Mouse (Mus musculus) heart, embryonic 11.5 days (tissue): ENCODE measurements at regions not wholly inside any gene's neighbourhood (a gene's known extent, or its start where the extent isn't known, plus 50 kb on each side); places are given as distances from the start of the nearest gene placed in this dataset.

ENCODE experiments used
- ATAC-seq: fragments of 200-750 bp; cut with Nextera tagmentation; replicated peaks from 2 replicates; pipeline ENCODE4 v1.8.0; 2017; ENCODE audit warnings: moderate library complexity; ENCODE audit not compliant: insufficient number of reproducible peaks, low FRiP score, low TSS enrichment
- H3K27ac ChIP-seq: fragments of 300-500 bp; sonication (generic); 2 replicates; pipeline ENCODE4 v1.5.1; 2014; ENCODE audit warnings: mild to moderate bottlenecking, low read depth, low read length
- H3K27me3 ChIP-seq: fragments of 300-500 bp; sonication (generic); 2 replicates; pipeline ENCODE4 v1.6.1; 2014; ENCODE audit warnings: mild to moderate bottlenecking, low read length, mixed read lengths; ENCODE audit not compliant: control insufficient read depth, insufficient read depth
- H3K36me3 ChIP-seq: fragments of 300-500 bp; sonication (generic); 2 replicates; pipeline ENCODE4 v1.6.1; 2014; ENCODE audit warnings: mild to moderate bottlenecking, low read length, moderate library complexity, mixed read lengths; ENCODE audit not compliant: control insufficient read depth, insufficient read depth
- H3K4me1 ChIP-seq: fragments of 300-500 bp; sonication (generic); 2 replicates; pipeline ENCODE4 v1.6.1; 2014; ENCODE audit warnings: low read length; ENCODE audit not compliant: control insufficient read depth, insufficient read depth
- H3K4me2 ChIP-seq: fragments of 300-500 bp; sonication (generic); 2 replicates; pipeline ENCODE4 v1.6.1; 2014; ENCODE audit warnings: mild to moderate bottlenecking, moderate library complexity
- H3K4me3 ChIP-seq: fragments of 300-500 bp; sonication (generic); 2 replicates; pipeline ENCODE4 v1.5.1; 2014; ENCODE audit warnings: low read depth, low read length
- H3K9ac ChIP-seq: fragments of 300-500 bp; sonication (generic); 2 replicates; pipeline ENCODE4 v1.6.1; 2014; ENCODE audit warnings: mild to moderate bottlenecking, low read depth, low read length, moderate library complexity
- H3K9me3 ChIP-seq: fragments of 300-500 bp; sonication (generic); replicated peaks from 2 replicates; pipeline ENCODE4 v1.6.1; 2016; ENCODE audit warnings: low read length; ENCODE audit not compliant: control insufficient read depth
- WGBS: fragments of 180-500 bp; shearing (Covaris S2); extraction: QIAGEN DNeasy Blood & Tissue Kit; methylation state at CpG from one replicate; pipeline ENCODE4 v1.1.7; 2014; ENCODE audit not compliant: insufficient replicate concordance; 5-methylcytosine and 5-hydroxymethylcytosine counted together

GRCm38 (mm10) chr15:38164848-38165247 is 739.5 kb downstream of the 4930447A16Rik start:
- Histone ChIP-seq H3K4me2 (no peak overlapping the region), H3K9ac (no peak overlapping the region), H3K4me3 (no peak overlapping the region), H3K4me1 (peaks cover 14% of the 10 kb centered on the region), H3K27ac (no peak overlapping the region), H3K36me3 (no peaks in the 10 kb centered on the region), H3K9me3 (no peaks in the 10 kb centered on the region), H3K27me3 (peaks cover 21% of the 10 kb centered on the region)
- ATAC-seq: no peak
- 87% methylated on average over 1 of the region's 1 CpGs for WGBS

GRCm38 (mm10) chr15:38165881-38166445 is 740.6 kb downstream of the 4930447A16Rik start:
- no peaks in the 10 kb centered on the region for H3K36me3 ChIP-seq
- WGBS: 55% methylated on average over 7 of the region's 7 CpGs
- H3K27me3 ChIP-seq: peaks cover 20% of the 10 kb centered on the region
- H3K4me3 ChIP-seq: no peak overlapping the region
- no peaks in the 10 kb centered on the region for H3K9me3 ChIP-seq
- no peak overlapping the region for H3K4me2 ChIP-seq
- no peak for ATAC-seq
- no peak overlapping the region for H3K9ac ChIP-seq
- no peak overlapping the region for H3K27ac ChIP-seq
- peaks cover 20% of the 10 kb centered on the region for H3K4me1 ChIP-seq

GRCm38 (mm10) chr15:38166476-38166875 is 741.1 kb downstream of the 4930447A16Rik start:
- Histone ChIP-seq H3K9ac (no peak overlapping the region), H3K4me2 (no peak overlapping the region), H3K9me3 (no peaks in the 10 kb centered on the region), H3K27me3 (peaks cover 21% of the 10 kb centered on the region), H3K4me1 (peaks cover 20% of the 10 kb centered on the region), H3K36me3 (no peaks in the 10 kb centered on the region), H3K4me3 (no peak overlapping the region), H3K27ac (no peak overlapping the region)
- WGBS: 93% methylated on average over 5 of the region's 5 CpGs
- ATAC-seq: no peak

DNA sequence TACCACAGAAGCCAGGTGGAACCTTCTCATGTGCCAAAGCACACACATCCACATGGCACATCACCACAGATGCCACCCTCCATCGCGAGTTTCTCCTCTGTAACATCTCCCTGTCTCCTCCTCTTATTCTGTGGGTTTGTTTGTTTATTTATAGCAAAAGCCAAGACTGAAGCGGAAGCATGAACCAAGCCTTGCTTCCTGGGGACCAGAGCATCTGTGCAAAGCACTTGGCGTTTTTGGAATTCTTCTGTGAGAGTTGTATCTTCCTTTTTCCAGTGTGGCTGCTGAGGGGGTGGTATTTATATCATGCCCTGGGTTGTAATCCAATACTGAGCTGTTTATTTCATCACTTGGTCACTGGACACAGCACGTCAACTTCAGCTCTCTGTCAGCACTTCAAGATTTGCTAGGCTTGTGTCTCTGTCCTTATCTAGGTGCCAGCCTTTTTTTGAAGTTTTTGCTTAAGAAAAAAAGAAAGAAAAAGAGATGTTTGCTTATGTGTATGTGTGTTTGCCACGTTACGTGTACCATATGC is 742.3 kb downstream of the 4930447A16Rik start:
- 46% methylated on average over 7 of the region's 7 CpGs for WGBS
- Histone ChIP-seq H3K4me3 (no peak overlapping the region), H3K27ac (no peak overlapping the region), H3K36me3 (no peaks in the 10 kb centered on the region), H3K4me1 (peaks cover 23% of the 10 kb centered on the region), H3K27me3 (peaks cover 23% of the 10 kb centered on the region), H3K4me2 (no peak overlapping the region), H3K9me3 (no peaks in the 10 kb centered on the region), H3K9ac (no peak overlapping the region)
- no peak for ATAC-seq

DNA sequence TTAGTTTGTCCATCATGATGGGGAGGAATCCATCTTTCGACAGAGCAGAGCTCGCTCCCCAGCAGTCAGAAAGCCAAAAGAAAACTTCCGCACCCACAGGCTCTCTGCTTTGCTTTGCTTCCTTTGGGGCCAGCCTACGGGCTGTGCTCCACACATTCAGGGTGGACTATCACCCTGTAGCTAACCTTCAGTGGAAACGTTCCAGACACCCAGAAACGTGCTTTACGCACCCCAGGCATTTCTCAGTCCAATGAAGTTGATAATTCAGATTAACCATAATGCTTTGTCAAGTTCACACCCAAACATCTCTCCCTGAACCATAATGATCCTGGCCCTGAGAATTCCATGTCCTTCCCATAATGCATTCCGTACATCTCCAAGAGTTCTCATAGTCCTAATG is 743.8 kb downstream of the 4930447A16Rik start:
- Histone ChIP-seq H3K4me2 (peak overlapping the region; percentile 20; the same call in 1 of the 2 replicates), H3K27ac (no peak overlapping the region), H3K9me3 (no peaks in the 10 kb centered on the region), H3K4me1 (peaks cover 23% of the 10 kb centered on the region), H3K27me3 (peaks cover 35% of the 10 kb centered on the region), H3K36me3 (no peaks in the 10 kb centered on the region), H3K9ac (no peak overlapping the region), H3K4me3 (no peak overlapping the region)
- 56% methylated on average over 8 of the region's 8 CpGs for WGBS
- ATAC-seq: no peak
